Mouse (Mus musculus): ENCODE results near the gene Tmco3. TPM values are rescaled to one million over a fixed set of nuclear protein-coding genes. Genes with fewer than 3 reads are reported as not detected.

Gene Tmco3
- total and polyA plus RNA-seq, 3 experiments, result 24.4 to 30.0 (median 29.4) TPM

DNA sequence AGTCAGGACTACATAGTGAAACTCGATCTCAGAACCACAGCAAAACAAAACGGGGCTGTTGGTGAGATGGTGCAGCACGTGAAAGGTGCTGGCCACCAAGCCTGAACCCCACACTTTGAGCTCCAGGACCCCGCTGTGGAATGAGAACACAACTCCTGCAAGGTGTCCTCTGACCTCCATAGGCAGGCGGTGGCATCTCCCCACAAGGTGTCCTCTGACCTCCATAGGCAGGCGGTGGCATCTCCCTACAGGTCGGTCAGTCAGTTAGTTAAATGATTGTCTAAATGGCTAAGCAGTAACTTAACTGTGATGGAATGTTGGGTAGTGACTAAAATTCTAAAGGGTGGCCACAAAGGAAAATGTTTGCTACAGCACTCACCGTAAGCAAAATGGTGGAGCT, 11.6 kb downstream of the Tmco3 start:
- TF ChIP-seq POLR2A (IDR thresholded peaks at IDR 0.05; ENCODE audit: insufficient read depth, low read depth, low read length) (no peak), CTCF (IDR thresholded peaks at IDR 0.05) (no peak), EP300 (IDR thresholded peaks at IDR 0.05; ENCODE audit: insufficient read depth, low read depth, low read length) (no peak)
- WGBS, result 96% methylated on average over 8 of the region's 8 CpGs
- H3K4me3 ChIP-seq, result no peak overlapping the region
- intact Hi-C loops (cut with DNase I), result no loop called here
- no peak for DNase-seq
- H3K36me3 ChIP-seq (ENCODE audit: control insufficient read depth, insufficient read depth, low read length), result no peaks in the 10 kb centered on the region
- no peaks in the 10 kb centered on the region for H3K4me1 ChIP-seq (ENCODE audit: control insufficient read depth, insufficient read depth, low read length)
- no peaks in the 10 kb centered on the region for H3K79me2 ChIP-seq (replicated peaks; ENCODE audit: control insufficient read depth, insufficient read depth, low read length)
- no peak overlapping the region for H3K27ac ChIP-seq
- no peaks in the 10 kb centered on the region for H3K27me3 ChIP-seq (ENCODE audit: control insufficient read depth, insufficient read depth, low read length)
- H3K9ac ChIP-seq (ENCODE audit: low read depth, low read length), result no peak overlapping the region

DNA sequence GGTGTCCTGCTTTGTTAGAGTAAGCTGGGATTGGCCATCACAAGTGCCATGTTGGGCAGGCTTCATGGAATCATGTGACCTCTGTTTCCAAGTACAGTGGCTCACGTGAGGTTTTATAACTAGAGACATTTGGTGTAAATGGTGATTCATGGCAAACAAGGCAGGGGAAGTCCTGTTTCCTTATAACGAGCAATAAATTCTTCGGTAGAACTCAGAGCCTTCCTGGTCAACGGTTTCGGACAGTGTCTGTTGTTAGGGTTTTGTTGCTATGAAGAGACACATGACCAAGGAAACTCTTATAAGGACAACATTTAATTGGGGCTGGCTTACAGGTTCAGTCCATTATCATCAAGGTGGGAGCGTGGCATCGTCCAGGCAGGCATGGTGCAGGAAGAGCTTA, 13.0 kb downstream of the Tmco3 start:
- no peaks in the 10 kb centered on the region for H3K4me1 ChIP-seq (ENCODE audit: control insufficient read depth, insufficient read depth, low read length)
- no peaks in the 10 kb centered on the region for H3K36me3 ChIP-seq (ENCODE audit: control insufficient read depth, insufficient read depth, low read length)
- H3K9ac ChIP-seq (ENCODE audit: low read depth, low read length), result no peak overlapping the region
- intact Hi-C loops (cut with DNase I), result no loop called here
- no peak for DNase-seq
- no peak overlapping the region for H3K27ac ChIP-seq
- H3K79me2 ChIP-seq (replicated peaks; ENCODE audit: control insufficient read depth, insufficient read depth, low read length), result no peaks in the 10 kb centered on the region
- whole genome bisulfite sequencing, result 95% methylated on average over 7 of the region's 7 CpGs
- no peak for TF ChIP-seq EP300 (IDR thresholded peaks at IDR 0.05; ENCODE audit: insufficient read depth, low read depth, low read length)
- no peak for TF ChIP-seq POLR2A (IDR thresholded peaks at IDR 0.05; ENCODE audit: insufficient read depth, low read depth, low read length)
- no peak for TF ChIP-seq CTCF (IDR thresholded peaks at IDR 0.05)
- H3K27me3 ChIP-seq (ENCODE audit: control insufficient read depth, insufficient read depth, low read length), result no peaks in the 10 kb centered on the region
- H3K4me3 ChIP-seq, result no peak overlapping the region

DNA sequence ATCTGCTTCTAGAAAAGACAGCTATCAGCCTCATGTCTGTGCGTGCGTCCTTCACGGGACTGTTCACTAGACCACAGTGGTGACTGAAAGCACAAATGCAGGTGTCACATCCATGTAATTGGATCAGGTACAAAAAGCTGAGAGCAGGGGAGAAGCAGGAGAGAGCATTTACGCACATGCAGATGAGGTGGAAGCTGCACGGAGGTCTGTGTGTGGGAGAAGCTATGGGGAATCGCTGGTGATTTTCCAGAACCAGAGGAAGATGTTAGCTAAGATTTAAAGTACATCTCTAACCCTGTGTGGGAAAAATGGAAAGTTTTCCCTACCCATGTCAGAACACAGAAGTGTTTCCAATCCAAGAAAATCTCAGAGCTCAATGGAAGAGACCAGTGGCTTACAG, 17.5 kb downstream of the Tmco3 start:
- Histone ChIP-seq H3K9ac (ENCODE audit: low read depth, low read length) (no peak overlapping the region), H3K27ac (no peak overlapping the region), H3K4me3 (no peak overlapping the region), H3K79me2 (replicated peaks; ENCODE audit: control insufficient read depth, insufficient read depth, low read length) (no peaks in the 10 kb centered on the region), H3K27me3 (ENCODE audit: control insufficient read depth, insufficient read depth, low read length) (no peaks in the 10 kb centered on the region), H3K4me1 (ENCODE audit: control insufficient read depth, insufficient read depth, low read length) (no peaks in the 10 kb centered on the region), H3K36me3 (ENCODE audit: control insufficient read depth, insufficient read depth, low read length) (no peaks in the 10 kb centered on the region; the same call in 1 of the 2 replicates)
- 91% methylated on average over 6 of the region's 6 CpGs for WGBS
- intact Hi-C loops (cut with DNase I), result no loop called here
- no peak for TF ChIP-seq POLR2A (IDR thresholded peaks at IDR 0.05; ENCODE audit: insufficient read depth, low read depth, low read length)
- TF ChIP-seq CTCF (IDR thresholded peaks at IDR 0.05), result no peak
- no peak for TF ChIP-seq EP300 (IDR thresholded peaks at IDR 0.05; ENCODE audit: insufficient read depth, low read depth, low read length)
- no peak for DNase-seq

DNA sequence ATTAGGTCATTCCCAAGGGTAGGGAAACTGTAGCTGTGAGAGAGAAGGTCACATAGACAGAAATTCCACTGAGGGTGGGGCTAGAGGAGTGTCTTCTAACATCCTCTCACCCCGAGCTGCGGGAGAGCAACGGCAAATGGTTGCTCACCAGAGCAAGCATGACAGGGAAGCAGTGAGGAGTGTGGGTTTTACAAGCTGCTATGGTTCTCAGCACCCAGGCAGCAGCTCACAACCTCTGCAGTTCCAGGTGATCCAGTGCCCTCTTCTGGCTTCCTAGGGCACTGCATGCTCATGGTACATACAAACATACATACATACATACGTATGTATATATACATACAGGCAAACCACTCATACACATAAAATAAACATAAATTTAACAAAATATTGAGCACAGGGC, 17.9 kb downstream of the Tmco3 start:
- Histone ChIP-seq H3K36me3 (ENCODE audit: control insufficient read depth, insufficient read depth, low read length) (no peaks in the 10 kb centered on the region; the same call in 1 of the 2 replicates), H3K9ac (ENCODE audit: low read depth, low read length) (no peak overlapping the region), H3K4me3 (no peak overlapping the region), H3K27me3 (ENCODE audit: control insufficient read depth, insufficient read depth, low read length) (no peaks in the 10 kb centered on the region), H3K27ac (no peak overlapping the region), H3K79me2 (replicated peaks; ENCODE audit: control insufficient read depth, insufficient read depth, low read length) (no peaks in the 10 kb centered on the region), H3K4me1 (ENCODE audit: control insufficient read depth, insufficient read depth, low read length) (no peaks in the 10 kb centered on the region)
- intact Hi-C loops (cut with DNase I), result no loop called here
- DNase-seq, result no peak
- WGBS, result 96% methylated on average over 4 of the region's 4 CpGs
- TF ChIP-seq EP300 (IDR thresholded peaks at IDR 0.05; ENCODE audit: insufficient read depth, low read depth, low read length) (no peak), POLR2A (IDR thresholded peaks at IDR 0.05; ENCODE audit: insufficient read depth, low read depth, low read length) (no peak), CTCF (IDR thresholded peaks at IDR 0.05) (no peak)

DNA sequence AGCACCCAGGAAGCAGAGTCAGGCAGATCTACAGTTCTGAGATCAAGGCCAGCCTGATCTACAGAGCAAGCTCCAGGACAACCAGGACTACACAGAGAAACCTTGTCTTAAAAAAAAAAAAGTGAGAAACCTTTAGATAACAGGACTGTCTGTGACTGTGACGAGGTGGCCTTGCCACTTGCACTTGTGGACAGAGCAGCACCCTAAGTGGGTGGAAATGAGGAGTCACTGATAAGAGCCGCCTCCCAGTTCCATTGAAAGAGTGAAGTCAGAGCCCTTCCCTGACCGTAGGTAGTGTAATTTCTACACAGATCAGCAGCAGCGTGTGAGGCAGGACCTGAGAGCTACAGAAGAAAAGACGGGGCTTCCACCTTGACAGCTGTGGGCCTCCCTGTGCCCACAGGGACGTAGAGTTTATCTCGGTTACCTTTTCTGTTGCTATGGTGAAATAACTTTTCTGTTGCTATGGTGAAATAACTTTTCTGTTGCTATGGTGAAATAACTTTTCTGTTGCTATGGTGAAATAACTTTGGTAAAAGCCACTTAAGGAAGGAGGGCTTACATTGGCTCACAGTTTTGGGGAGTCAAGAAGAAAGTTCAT, 18.4 kb downstream of the Tmco3 start:
- no peaks in the 10 kb centered on the region for H3K79me2 ChIP-seq (replicated peaks; ENCODE audit: control insufficient read depth, insufficient read depth, low read length)
- H3K27me3 ChIP-seq (ENCODE audit: control insufficient read depth, insufficient read depth, low read length), result no peaks in the 10 kb centered on the region
- no peaks in the 10 kb centered on the region for H3K4me1 ChIP-seq (ENCODE audit: control insufficient read depth, insufficient read depth, low read length)
- no peak for DNase-seq
- H3K27ac ChIP-seq, result no peak overlapping the region
- H3K9ac ChIP-seq (ENCODE audit: low read depth, low read length), result no peak overlapping the region
- H3K4me3 ChIP-seq, result no peak overlapping the region
- intact Hi-C loops (cut with DNase I), result no loop called here
- no peaks in the 10 kb centered on the region; the same call in 1 of the 2 replicates for H3K36me3 ChIP-seq (ENCODE audit: control insufficient read depth, insufficient read depth, low read length)
- TF ChIP-seq POLR2A (IDR thresholded peaks at IDR 0.05; ENCODE audit: insufficient read depth, low read depth, low read length) (no peak), EP300 (IDR thresholded peaks at IDR 0.05; ENCODE audit: insufficient read depth, low read depth, low read length) (no peak), CTCF (IDR thresholded peaks at IDR 0.05) (no peak)
- 81% methylated on average over 7 of the region's 7 CpGs for WGBS

DNA sequence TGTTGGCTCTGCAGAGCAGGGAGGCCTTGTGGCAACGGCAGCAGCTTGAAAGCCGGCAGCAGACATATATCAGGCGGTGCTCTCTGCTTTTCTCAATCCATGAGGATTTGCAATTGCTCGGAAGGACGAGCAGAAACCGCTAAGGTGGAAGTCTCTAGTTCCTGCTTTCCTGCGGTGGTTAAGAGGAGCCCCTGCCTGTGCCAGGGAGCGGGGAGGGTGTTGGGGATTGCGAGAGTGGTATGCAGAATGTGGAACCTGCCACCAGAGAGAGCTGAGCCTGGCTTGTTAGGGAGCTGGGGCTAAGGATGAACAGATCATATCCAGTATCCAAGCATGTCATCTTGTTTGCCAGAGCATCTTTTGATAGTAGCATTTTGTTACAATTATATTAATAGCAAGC, 18.9 kb downstream of the Tmco3 start:
- no peak overlapping the region for H3K27ac ChIP-seq
- intact Hi-C loops (cut with DNase I), result no loop called here
- no peak overlapping the region for H3K4me3 ChIP-seq
- DNase-seq, result no peak
- no peaks in the 10 kb centered on the region for H3K79me2 ChIP-seq (replicated peaks; ENCODE audit: control insufficient read depth, insufficient read depth, low read length)
- 87% methylated on average over 9 of the region's 9 CpGs for WGBS
- TF ChIP-seq POLR2A (IDR thresholded peaks at IDR 0.05; ENCODE audit: insufficient read depth, low read depth, low read length) (no peak), EP300 (IDR thresholded peaks at IDR 0.05; ENCODE audit: insufficient read depth, low read depth, low read length) (no peak), CTCF (IDR thresholded peaks at IDR 0.05) (no peak)
- no peaks in the 10 kb centered on the region; the same call in 1 of the 2 replicates for H3K36me3 ChIP-seq (ENCODE audit: control insufficient read depth, insufficient read depth, low read length)
- no peaks in the 10 kb centered on the region for H3K27me3 ChIP-seq (ENCODE audit: control insufficient read depth, insufficient read depth, low read length)
- H3K4me1 ChIP-seq (ENCODE audit: control insufficient read depth, insufficient read depth, low read length), result no peaks in the 10 kb centered on the region
- no peak overlapping the region for H3K9ac ChIP-seq (ENCODE audit: low read depth, low read length)

All from heart, adult 2 months (tissue).